Mouse (Mus musculus) kidney, embryonic 15.5 days (tissue): ENCODE results near the gene Spata31d1c. TPM values are rescaled to one million over a fixed set of nuclear protein-coding genes. Genes with fewer than 3 reads are reported as not detected.

Source experiments
- ATAC-seq: fragments of 200-750 bp; cut with Nextera tagmentation; replicated peaks from 2 replicates; pipeline ENCODE4 v1.8.0; 2017; ENCODE audit warnings: moderate TSS enrichment; ENCODE audit not compliant: low FRiP score
- H3K27ac ChIP-seq: fragments of 300-500 bp; sonication (generic); 2 replicates; pipeline ENCODE4 v1.5.1; 2015; ENCODE audit warnings: mild to moderate bottlenecking, inconsistent platforms
- H3K27me3 ChIP-seq: fragments of 300-500 bp; sonication (generic); 2 replicates; pipeline ENCODE4 v1.6.1; 2015; ENCODE audit warnings: inconsistent platforms
- H3K36me3 ChIP-seq: fragments of 300-500 bp; sonication (generic); 2 replicates; pipeline ENCODE4 v1.6.1; 2015; ENCODE audit warnings: inconsistent platforms
- H3K4me1 ChIP-seq: fragments of 300-500 bp; sonication (generic); 2 replicates; pipeline ENCODE4 v1.6.1; 2015; ENCODE audit warnings: inconsistent platforms
- H3K4me2 ChIP-seq: fragments of 300-500 bp; sonication (generic); 2 replicates; pipeline ENCODE4 v1.6.1; 2015; ENCODE audit warnings: moderate library complexity, mild to moderate bottlenecking, inconsistent platforms
- H3K4me3 ChIP-seq: fragments of 300-500 bp; sonication (generic); replicated peaks from 2 replicates; pipeline ENCODE4 v1.5.1; 2015; ENCODE audit warnings: mild to moderate bottlenecking, inconsistent platforms
- H3K9ac ChIP-seq: fragments of 300-500 bp; sonication (generic); 2 replicates; pipeline ENCODE4 v1.6.1; 2015; ENCODE audit warnings: mild to moderate bottlenecking, inconsistent platforms
- H3K9me3 ChIP-seq: fragments of 300-500 bp; sonication (generic); replicated peaks from 2 replicates; pipeline ENCODE4 v1.6.1; 2016; ENCODE audit warnings: inconsistent platforms
- WGBS: fragments of 180-500 bp; shearing (Covaris S2); methylation state at CpG from one replicate; pipeline ENCODE4 v1.1.7; 2015; ENCODE audit warnings: mixed read lengths; 5-methylcytosine and 5-hydroxymethylcytosine counted together
- polyA plus RNA-seq: library from polyadenylated mRNA; unstranded; fragments of >200 nt; fragmentation: Nextera tagmentation; extraction: Ambion mirVana; gene quantifications from 2 replicates; pipeline ENCODE4 v1.2.1, GENCODE M21; 2015

The Spata31d1c gene
- not detected in 2 replicates for polyA plus RNA-seq

DNA sequence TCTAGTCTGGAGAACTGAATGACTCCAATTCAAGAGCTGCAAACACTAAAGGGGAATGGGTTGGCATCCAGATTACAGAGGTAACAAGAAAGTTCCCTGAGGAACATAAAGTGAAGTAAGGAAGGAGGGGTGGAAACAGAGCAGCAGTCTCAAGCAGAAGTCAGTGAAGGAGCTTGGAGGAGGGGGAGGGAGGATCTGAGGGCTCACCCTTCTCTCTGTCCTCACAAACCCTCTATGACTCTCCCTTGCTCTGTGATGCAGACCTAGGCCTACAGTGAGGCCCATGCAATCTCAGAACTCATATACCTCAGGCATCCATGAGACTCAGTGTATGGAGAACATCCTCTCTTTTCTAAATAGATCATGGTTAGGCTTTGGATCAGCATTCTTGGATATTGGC, at the start of gene Spata31d1c:
Gene Spata31d1c, plus strand, starts transcription at position 301 of the 400 bp plus-strand sequence.
- Histone ChIP-seq H3K36me3 (no peaks in the 10 kb centered on the region), H3K9ac (no peak within 1 kb of the TSS), H3K27me3 (no peaks in the 10 kb centered on the region), H3K4me3 (no peak within 1 kb of the TSS), H3K27ac (no peak within 1 kb of the TSS), H3K4me1 (no peaks in the 10 kb centered on the region), H3K4me2 (no peak within 1 kb of the TSS), H3K9me3 (no peaks in the 10 kb centered on the region)
- ATAC-seq: no peak

DNA sequence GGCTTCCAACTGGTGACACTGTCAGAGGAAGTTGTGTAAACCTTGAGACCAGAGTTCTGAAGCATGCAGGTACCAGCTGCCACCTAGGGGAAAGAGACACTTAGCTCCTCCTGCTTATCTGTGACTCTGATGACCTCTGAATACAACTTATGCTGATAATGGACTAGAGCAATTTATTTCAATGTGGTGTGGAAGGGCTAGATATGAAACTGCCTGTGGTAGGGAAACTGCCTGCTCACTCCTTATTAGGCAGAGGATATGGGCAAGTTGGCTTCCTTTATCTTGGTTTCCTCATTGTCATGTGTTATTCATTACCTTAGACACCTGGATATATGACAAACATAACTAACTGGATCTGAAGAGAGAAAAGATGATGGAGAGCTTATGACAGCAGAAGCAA, 44.0 kb upstream of the Spata31d1c start:
- Histone ChIP-seq H3K9me3 (no peaks in the 10 kb centered on the region), H3K9ac (no peak overlapping the region), H3K4me2 (no peak overlapping the region), H3K4me3 (no peak overlapping the region), H3K4me1 (no peaks in the 10 kb centered on the region), H3K27me3 (no peaks in the 10 kb centered on the region), H3K36me3 (no peaks in the 10 kb centered on the region), H3K27ac (no peak overlapping the region)
- no peak for ATAC-seq

DNA sequence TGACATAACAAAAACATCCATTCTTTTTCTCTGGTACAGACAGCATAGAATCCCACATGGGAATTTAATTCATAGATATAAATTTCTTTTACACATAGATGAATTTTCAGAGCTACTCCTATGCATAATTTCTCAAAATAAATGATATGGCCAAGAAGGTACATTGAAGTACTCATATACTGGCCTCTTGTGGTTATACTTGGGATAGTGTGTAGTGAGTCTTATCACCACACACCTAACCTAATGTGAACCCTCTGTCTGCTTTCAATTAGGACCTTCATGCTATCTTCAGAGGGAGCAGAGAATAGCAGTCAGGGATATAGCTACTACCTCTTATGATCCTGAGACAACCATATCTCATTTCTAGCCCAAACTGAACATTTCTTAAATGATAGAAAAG, 27.4 kb upstream of the Spata31d1c start:
- no peak for ATAC-seq
- no peaks in the 10 kb centered on the region for H3K36me3 ChIP-seq
- H3K9ac ChIP-seq: no peak overlapping the region
- no peaks in the 10 kb centered on the region for H3K9me3 ChIP-seq
- H3K4me2 ChIP-seq: no peak overlapping the region
- no peak overlapping the region for H3K27ac ChIP-seq
- no peaks in the 10 kb centered on the region for H3K4me1 ChIP-seq
- H3K27me3 ChIP-seq: no peaks in the 10 kb centered on the region
- no peak overlapping the region for H3K4me3 ChIP-seq

DNA sequence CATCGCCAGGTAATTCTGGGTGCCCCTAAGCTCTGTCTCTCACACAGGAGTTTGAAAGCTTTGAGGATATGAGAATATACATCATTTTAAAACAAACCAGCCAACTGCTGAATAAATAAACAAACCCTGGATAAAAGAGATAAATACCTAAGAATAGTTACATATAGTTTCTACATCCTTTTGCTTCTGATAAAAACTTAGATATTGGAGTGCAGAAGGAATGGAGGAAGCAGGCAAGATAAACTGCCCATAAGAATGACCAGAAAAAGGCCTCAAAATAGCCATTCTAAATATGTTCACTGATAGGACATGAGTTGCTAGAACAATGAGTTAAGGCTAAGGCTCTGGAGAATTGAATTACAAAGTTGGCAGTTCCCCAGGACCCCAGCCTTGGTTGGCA, 26.1 kb upstream of the Spata31d1c start:
- Histone ChIP-seq H3K9me3 (no peaks in the 10 kb centered on the region), H3K27me3 (no peaks in the 10 kb centered on the region), H3K36me3 (no peaks in the 10 kb centered on the region), H3K27ac (no peak overlapping the region), H3K9ac (no peak overlapping the region), H3K4me3 (no peak overlapping the region), H3K4me2 (no peak overlapping the region), H3K4me1 (no peaks in the 10 kb centered on the region)
- no peak for ATAC-seq
- WGBS: 86% methylated on average over 1 of the region's 1 CpGs

DNA sequence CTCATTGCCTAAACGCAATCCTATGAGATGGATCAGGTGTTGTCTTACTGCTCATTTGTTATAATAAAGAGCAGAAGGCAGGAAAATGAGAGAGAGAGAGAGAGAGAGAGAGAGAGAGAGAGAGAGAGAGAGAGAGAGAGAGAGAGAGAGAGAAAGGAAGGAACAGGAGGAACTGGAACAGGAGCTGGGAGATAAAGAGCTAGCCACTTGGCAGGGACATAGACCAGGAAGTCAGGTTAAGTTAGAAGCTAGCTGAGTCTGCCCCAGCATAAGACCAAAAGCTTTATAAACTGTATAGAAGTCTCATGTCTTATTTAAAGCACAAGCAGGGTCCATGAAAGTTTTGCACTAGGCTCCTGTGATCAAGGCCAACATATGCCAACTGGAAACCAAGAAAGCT, 24.9 kb upstream of the Spata31d1c start:
- Histone ChIP-seq H3K27ac (no peak overlapping the region), H3K36me3 (no peaks in the 10 kb centered on the region), H3K9ac (no peak overlapping the region), H3K27me3 (no peaks in the 10 kb centered on the region), H3K4me2 (no peak overlapping the region), H3K4me3 (no peak overlapping the region), H3K4me1 (no peaks in the 10 kb centered on the region), H3K9me3 (no peaks in the 10 kb centered on the region)
- no peak for ATAC-seq
- WGBS: 67% methylated on average over 1 of the region's 1 CpGs

DNA sequence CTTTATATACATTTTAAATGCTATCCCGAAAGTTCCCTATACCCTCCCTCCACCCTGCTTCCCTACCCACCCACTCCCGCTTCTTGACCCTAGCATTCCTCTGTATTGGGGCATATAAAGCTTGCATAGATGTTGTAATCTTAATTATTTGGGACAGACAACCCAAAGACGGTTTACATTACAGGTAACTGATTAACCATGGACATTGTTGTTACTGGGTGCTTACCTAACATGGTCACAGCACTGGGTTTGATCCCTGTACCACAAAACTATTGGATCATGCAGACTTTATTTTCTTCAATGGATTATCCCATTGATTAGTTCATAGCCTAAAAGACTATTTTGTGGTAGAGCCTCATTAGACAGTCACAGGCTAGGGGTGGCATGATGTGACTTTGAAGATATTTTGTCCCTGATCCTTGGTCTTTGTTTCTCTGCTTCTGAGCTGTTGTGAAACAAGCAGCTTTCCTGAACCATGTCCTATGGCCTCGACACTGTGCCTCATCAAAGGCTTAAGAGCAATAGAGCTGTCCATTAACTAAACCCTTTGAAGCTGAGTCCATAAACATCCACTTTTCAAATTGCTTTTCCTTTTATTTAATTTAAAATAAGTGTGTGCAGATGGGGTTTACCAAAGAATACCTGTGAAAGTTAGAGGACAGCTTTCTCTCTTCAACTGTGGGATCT, 21.7 kb upstream of the Spata31d1c start:
- no peak overlapping the region for H3K9ac ChIP-seq
- H3K4me3 ChIP-seq: no peak overlapping the region
- ATAC-seq: 0 out of 2 replicates have a peak, but pooled peaks have one; percentile 52
- no peaks in the 10 kb centered on the region for H3K4me1 ChIP-seq
- no peaks in the 10 kb centered on the region for H3K27me3 ChIP-seq
- no peak overlapping the region for H3K4me2 ChIP-seq
- 57% methylated on average over 4 of the region's 4 CpGs for WGBS
- H3K36me3 ChIP-seq: no peaks in the 10 kb centered on the region
- H3K27ac ChIP-seq: no peak overlapping the region
- no peaks in the 10 kb centered on the region for H3K9me3 ChIP-seq

DNA sequence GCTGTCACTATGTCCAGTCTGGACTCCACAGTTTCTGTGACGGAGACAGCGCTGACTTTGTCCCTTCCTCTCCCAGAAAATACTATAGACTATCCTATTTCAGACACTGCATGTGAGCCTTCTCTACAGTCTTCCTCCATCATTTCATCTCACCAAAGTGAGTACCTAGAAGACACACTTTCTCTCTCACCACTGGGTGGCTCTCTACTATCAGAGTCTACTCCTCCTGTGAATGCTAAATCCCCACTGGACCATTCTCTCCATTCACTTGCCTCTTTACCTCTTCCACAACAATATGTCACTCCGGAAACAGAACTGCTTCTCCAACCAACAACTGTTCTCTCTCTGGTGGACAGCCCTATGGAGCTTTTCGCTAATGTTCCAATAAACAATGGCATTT, 2.2 kb downstream of the Spata31d1c start:
- Histone ChIP-seq H3K9me3 (no peaks in the 10 kb centered on the region), H3K9ac (no peak overlapping the region), H3K4me2 (no peak overlapping the region), H3K4me1 (no peaks in the 10 kb centered on the region), H3K36me3 (no peaks in the 10 kb centered on the region), H3K4me3 (no peak overlapping the region), H3K27me3 (no peaks in the 10 kb centered on the region), H3K27ac (no peak overlapping the region)
- WGBS: 65% methylated on average over 4 of the region's 4 CpGs
- ATAC-seq: no peak

DNA sequence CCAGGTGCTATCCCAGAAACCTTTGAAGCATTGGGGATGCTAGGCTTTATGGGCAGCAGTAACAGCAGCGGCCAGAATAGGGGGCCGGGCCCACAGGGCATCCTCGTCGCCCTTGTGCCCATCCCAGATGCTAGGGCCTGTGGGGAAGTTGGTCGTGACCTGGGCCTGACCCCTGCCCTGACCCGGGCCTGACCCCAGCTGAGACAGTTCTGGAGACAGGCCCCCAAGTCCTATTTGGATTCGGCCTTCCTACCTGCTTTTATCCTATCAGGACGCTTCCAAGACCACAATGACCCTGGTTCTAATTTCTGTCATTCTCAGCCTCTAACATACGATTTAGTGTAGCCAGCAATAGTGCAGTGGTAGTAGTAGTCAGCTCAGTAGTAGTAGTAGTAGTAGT, 19.8 kb downstream of the Spata31d1c start, which contains the start of gene Prss47:
Gene Prss47, minus strand, starts transcription at position 101 of the 400 bp plus-strand sequence.
- 86% methylated on average over 9 of the region's 9 CpGs for WGBS

DNA sequence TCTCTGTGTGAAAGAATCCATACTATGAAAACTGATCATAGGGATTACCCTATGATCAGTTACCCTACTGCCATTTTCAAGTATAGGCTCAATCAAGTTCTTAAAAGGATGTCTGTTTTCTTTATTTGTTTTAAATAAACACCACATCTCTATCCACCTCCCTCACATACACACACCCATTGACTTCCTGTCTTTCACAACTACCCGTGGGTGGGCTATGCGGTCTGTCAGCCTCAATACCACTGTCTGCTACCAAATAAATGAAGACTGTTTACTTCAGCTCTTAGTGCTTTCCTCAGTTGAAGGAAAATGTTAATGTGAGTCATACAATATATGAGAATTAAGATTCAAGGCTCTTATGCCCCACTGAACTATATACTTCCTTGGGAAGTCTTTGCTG, 37.1 kb downstream of the Spata31d1c start:
- peaks cover 55% of the 10 kb centered on the region for H3K36me3 ChIP-seq
- no peaks in the 10 kb centered on the region for H3K4me1 ChIP-seq
- no peaks in the 10 kb centered on the region for H3K27me3 ChIP-seq
- H3K9me3 ChIP-seq: no peaks in the 10 kb centered on the region
- H3K27ac ChIP-seq: no peak overlapping the region
- H3K4me3 ChIP-seq: no peak overlapping the region
- no peak overlapping the region for H3K4me2 ChIP-seq
- no peak overlapping the region for H3K9ac ChIP-seq
- 88% methylated on average over 2 of the region's 2 CpGs for WGBS
- no peak for ATAC-seq

More for the DNA sequence above, 19.8 kb downstream of the Spata31d1c start, which contains the start of gene Prss47:
- Histone ChIP-seq H3K27ac (no peak within 1 kb of the TSS), H3K4me3 (no peak within 1 kb of the TSS), H3K4me2 (no peak within 1 kb of the TSS), H3K36me3 (no peaks in the 10 kb centered on the region), H3K27me3 (no peaks in the 10 kb centered on the region), H3K9ac (no peak within 1 kb of the TSS), H3K4me1 (no peaks in the 10 kb centered on the region), H3K9me3 (0 out of 2 replicates have a peak, but pooled peaks cover 4% of the 10 kb centered on the region)
- ATAC-seq: no peak

Other genes with a start within 250 kb of the Spata31d1c start
- gene Cntnap3, start 129.1 kb upstream of the Spata31d1c start, polyA plus RNA-seq: 0.15 and 0.21 TPM in 2 replicates
- gene Spata31, start 115.7 kb upstream of the Spata31d1c start, polyA plus RNA-seq: not detected in 2 replicates
- not detected in 2 replicates for gene Prss47, start 19.7 kb downstream of the Spata31d1c start, polyA plus RNA-seq
- gene Mfsd14b, start 79.9 kb downstream of the Spata31d1c start, polyA plus RNA-seq: 54.5 and 55.7 TPM in 2 replicates
- gene Olfr465-ps1, start 105.0 kb downstream of the Spata31d1c start, polyA plus RNA-seq: not detected in 2 replicates
- gene Olfr466, start 117.2 kb downstream of the Spata31d1c start, polyA plus RNA-seq: not detected in 2 replicates
- not detected in 2 replicates for gene Nlrp4f, start 172.9 kb downstream of the Spata31d1c start, polyA plus RNA-seq
- not detected in 2 replicates for gene Gm10775, start 226.5 kb downstream of the Spata31d1c start, polyA plus RNA-seq
- 10.4 and 11.0 TPM in 2 replicates for gene Zfp369, start 245.8 kb downstream of the Spata31d1c start, polyA plus RNA-seq